Mouse (Mus musculus): ENCODE measurements at regions not wholly inside any gene's neighbourhood (a gene's known extent, or its start where the extent isn't known, plus 50 kb on each side); places are given as distances from the start of the nearest gene placed in this dataset.

DNA sequence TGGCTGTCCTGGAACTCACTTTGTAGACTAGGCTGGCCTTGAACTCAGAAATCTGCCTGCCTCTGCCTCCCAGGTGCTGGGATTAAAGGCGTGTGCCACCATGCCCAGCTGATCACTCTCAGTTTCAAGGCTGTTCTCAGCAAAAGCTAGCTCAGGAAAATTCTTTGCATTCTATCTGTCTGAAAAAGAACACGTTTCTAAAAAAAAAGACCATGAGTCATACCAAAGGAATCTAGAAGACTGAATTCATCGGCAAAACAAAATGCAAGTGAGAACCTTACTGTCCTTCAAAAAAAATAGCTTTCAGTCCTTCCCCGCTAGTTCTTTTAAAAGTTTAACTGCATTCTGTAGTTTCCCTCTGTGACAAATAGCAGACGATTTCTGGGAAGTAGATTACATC is 596.3 kb upstream of the Syt1 start:
- DNase-seq: no peak

- DNase-seq: no peak
Measured at GRCm38 (mm10) chr10:109603241-109603640, 592.5 kb upstream of the Syt1 start.

GRCm38 (mm10) chr10:109598604-109599003 is 587.8 kb upstream of the Syt1 start:
- DNase-seq: no peak

DNA sequence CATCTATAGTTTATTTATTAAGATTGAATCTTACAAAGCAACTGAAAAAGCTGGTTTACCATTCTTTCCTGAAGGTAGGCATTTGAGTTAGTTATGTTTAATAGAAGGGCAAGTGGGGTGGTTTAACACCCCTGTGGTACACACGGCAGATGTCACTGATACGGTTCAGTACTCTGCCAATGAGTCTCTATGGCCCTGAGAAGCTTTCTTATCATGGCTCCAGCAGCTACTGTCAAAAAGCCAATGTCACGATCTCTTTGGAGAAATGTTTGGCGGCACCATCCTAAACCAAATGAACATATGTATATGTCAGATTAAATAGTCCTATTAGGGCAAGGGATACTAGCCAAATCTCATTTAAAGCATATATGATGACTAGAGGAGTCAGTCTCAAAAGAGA is 562.4 kb upstream of the Syt1 start:
- DNase-seq: no peak

- no peak for DNase-seq
Measured at GRCm38 (mm10) chr10:109569798-109570197, 559.0 kb upstream of the Syt1 start.

DNA sequence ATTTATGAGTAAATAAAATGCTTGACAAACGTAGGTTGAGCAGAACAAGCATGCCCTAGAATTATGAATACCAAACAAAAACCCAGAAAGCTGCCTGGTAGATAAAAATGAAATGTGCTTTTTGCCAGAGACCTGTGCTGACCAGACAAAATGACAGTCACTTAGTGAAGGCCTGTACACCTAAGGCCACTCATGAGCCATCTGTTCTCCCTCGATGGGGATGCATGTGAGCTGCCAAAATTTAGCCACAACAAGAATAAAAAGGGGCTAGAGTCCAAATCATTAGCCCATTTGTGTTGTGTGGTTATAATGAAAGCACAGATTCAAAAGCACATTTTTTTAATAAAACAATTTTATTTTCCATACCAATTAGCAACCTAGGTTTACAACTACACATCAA is 555.9 kb upstream of the Syt1 start:
- DNase-seq: no peak

DNA sequence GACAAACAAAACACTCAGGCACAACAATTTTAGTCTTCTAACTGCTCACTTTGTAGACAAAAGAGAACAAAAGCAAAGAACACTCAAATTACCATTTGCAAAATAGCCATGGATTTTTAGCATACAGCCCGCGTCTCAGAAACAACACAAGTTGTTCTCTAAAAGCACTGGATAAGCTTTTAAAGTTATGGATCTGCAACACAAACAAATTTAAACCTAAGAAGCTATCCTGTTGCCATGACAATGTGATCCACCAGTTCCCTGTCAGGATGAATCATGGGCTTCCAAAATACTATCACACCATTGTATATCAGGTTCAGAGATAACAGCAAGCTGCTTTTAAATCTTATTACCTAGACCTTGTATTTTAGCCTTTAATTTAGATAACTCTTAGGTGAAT is 550.9 kb upstream of the Syt1 start:
- no peak for DNase-seq

DNA sequence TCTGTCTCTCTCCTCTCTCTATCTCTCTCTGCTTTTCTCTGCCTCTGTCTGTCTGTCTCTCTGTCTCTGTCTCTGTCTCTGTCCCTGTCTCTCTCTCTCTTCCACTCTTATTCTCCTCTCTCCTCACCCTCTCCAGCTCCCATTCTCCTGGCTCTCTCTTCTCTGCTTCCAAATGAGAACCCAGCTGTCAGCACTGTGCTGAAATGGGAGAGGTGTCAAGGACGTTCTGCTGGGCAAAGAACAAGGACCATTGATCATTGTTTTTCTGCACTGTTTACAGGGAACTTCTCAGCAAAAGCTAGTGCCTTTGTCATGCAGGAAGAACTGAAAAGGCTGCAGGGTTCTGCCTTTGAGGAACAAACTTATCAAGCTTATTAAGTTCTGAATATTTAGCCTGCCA is 550.3 kb upstream of the Syt1 start:
- no peak for DNase-seq

- DNase-seq: no peak
Measured at GRCm38 (mm10) chr10:109543301-109543700, 532.5 kb upstream of the Syt1 start.

GRCm38 (mm10) chr10:109540229-109540628 is 529.4 kb upstream of the Syt1 start:
- DNase-seq: no peak

- no peak for DNase-seq
Measured at GRCm38 (mm10) chr10:109528096-109528495, 517.3 kb upstream of the Syt1 start.

DNA sequence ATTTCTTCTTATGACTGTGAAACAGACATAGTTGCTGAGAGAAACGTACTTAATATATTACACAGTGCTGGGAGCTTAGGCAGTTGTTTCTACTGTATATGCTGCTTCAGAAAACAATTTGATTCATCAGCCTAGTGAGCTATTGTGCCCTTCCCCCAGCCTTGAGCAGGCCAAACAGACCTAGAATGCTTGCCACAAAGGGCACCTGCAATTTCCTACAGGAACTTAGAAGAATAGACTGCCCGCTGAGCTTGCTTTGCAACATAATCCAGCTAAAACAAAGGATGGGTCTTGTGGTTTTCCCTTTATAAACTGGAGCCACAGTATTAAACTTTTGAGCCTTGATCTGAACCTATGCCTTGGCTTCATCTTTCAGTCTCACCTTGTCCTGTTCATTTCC is 510.9 kb upstream of the Syt1 start:
- peak; percentile 31 for DNase-seq

GRCm38 (mm10) chr10:109517664-109518063 is 506.9 kb upstream of the Syt1 start:
- DNase-seq: no peak

GRCm38 (mm10) chr10:109515225-109515624 is 504.4 kb upstream of the Syt1 start:
- no peak for DNase-seq

- no peak for DNase-seq
Measured at GRCm38 (mm10) chr10:109510917-109511715, 500.3 kb upstream of the Syt1 start.

DNA sequence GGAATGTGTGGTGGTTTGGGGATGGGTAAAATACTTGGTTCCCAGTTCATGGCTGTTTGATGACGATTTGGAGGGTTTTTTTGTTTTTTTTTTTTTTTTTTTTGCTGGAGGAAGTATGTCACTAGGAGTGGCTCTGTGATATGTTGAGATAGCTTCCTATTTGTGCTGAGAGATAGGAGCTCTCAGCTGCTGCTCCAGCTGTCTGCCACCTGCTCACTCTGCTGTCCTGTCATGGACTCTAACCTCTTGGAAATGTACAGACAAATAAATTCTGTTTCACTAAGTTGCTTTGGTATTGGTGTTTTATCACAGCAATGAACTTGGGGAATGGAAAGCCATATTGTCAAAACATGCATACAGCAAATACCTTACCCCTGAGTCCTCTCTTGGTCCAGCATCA is 497.8 kb upstream of the Syt1 start:
- DNase-seq: no peak

DNA sequence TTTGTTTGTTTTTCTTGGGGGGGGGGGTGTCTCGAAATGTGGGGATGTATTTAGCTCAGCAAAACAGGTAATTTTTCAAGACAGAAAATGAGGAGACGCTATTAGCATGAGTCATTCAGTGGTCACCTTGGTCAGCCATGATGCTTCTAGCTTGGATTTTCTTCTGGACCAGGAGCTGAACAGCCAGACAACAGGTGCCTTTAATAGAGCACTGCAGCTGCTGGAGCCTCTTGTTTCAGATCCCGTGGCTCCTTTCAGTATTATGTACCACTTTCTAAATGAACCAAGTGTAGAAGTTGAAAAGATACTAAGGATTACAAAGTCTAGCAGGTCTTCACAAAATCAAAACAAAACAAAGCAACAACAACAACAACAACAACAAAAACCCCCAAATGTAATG is 496.4 kb upstream of the Syt1 start:
- no peak for DNase-seq

GRCm38 (mm10) chr10:109504683-109505082 is 493.9 kb upstream of the Syt1 start:
- no peak for DNase-seq

GRCm38 (mm10) chr10:109500861-109501260 is 490.1 kb upstream of the Syt1 start:
- DNase-seq: no peak

DNA sequence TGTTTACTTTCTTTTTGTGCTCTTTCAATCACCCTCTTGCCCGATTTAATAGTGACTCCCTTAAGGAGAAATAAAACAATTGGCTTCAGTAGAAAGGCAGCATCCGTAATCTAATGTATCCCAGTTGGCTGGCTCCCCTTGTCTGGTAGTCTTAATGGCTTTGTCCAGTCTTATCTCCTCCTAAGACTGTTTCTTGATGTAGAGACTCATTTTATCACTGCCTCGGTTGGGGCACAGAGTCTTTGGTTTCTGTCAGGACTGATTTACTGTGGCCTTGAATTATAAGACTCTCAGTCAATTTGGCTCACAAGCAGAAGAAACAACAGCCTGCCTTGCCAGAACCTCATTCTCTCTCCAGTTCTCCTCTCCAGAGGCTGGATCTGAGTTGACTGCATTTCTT is 487.5 kb upstream of the Syt1 start:
- DNase-seq: no peak

- DNase-seq: no peak
Measured at GRCm38 (mm10) chr10:109496161-109496560, 485.4 kb upstream of the Syt1 start.

DNA sequence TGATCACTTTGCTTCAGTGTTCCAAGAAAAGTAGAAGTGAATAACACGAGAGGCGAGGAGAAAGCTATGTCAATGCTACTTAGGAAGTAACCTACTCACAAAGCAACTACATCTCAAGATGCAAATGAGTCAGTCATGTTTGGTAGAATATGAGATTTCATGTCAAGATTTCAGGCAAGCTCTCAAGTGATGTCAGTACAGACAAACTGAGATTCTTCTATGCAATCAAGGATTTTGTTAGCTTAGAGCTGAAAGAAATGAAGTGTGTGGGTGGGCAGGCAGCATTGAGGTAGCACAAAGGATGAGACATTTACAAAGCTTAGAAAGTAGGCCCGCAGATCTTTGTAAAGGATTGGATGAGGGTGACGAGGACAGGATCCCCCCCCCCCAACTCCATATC is 480.0 kb upstream of the Syt1 start:
- no peak for DNase-seq

DNA sequence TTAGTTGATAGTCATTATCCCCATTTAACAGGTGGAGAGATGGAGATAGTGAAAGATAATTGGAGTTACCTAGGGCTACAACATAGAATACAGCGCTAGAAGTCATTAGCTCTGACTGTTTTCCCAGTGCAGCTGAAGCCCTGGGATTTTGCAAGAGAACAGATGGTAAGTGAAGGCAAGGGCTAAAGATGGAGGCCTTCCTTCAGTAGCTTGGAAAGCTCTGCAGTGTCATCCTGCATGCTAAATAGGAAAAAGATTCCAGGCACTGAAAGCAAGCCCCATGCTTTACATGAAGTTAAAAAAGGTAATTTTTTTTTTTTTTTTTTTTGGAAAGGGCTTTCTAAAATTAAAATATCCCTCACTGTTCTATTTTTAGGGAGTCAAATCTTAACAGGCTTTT is 477.2 kb upstream of the Syt1 start:
- peak; percentile 6 for DNase-seq

DNA sequence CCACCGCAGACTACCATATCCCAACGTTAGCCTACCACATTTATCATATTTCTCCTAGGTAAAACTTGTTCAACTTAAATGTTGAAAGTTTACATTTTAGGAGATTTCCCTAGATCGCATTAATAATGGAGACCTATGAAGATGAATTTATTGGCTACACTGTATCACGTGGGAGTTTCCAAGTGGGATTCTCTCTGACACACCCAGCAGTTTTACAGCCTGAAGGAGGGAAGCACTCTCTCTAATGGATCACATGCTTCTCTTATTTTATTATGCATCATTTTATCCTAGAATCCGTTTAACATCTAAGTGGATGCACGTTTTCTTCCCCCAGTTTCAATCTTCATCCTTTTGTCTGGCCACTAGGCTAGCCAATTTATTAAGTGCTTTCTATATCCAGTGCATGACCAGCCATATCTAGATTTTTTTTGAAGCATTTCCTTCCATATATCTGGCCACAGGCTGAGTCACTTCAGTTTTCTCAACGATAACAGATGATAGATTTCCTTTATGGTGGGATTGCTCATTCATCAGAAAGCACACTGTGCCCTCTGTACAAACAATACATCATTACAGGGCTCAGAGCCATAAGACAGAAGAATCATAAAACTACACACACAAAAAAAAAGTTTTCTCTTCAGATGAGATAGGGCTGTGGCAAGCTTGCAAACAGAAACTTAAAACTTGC is 476.3 kb upstream of the Syt1 start:
- DNase-seq: no peak

GRCm38 (mm10) chr10:109480551-109480950 is 469.8 kb upstream of the Syt1 start:
- peak; percentile 81 for DNase-seq
